Mouse (Mus musculus): ENCODE measurements around the gene Usf3. TPM values are rescaled to one million over a fixed set of nuclear protein-coding genes. Genes with fewer than 3 reads are reported as not detected.

The Usf3 gene
- total RNA-seq (2023) = 19.1 TPM

DNA sequence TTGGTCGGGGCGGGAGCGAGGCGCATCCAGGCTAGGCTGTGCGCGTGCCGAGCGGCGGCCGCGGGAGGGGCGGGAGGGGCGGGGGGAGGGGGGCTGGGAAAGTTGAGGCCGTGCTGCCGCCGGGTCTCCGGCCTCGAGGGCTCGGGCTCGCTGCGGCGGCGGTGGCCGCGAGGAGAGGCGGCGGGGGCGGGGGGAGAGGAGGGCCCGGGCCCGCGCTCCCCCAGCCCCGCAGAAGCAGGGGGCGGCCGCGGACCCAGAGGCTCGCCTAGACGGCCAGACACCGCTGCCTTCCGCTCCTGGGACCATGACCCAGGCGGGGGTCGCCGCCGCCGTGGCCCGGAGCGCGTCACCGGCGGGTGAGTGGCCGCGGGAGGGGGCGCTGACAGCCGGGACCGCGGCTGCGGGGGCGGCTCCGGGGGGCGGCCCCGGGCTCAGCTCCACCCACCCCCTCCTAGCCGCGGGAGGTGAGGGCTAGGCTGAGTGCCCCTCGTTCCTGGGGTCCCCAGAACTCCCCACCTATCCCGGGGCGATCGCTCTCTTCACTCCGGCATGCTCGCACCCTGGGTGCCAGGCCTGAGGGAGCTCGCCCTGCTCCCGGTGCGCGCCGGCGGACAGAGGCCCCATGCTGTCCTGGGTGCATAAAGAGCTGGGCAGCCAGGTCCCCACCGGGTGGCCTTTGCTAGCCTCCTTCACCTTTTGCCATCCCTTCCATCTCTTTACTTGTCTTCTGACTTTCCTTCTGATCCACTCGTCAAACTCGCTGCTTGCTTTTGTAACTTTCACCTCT is at the start of gene Usf3:
Gene Usf3 (plus strand): TSS at position 92 of the 787 bp plus-strand sequence.

DNA sequence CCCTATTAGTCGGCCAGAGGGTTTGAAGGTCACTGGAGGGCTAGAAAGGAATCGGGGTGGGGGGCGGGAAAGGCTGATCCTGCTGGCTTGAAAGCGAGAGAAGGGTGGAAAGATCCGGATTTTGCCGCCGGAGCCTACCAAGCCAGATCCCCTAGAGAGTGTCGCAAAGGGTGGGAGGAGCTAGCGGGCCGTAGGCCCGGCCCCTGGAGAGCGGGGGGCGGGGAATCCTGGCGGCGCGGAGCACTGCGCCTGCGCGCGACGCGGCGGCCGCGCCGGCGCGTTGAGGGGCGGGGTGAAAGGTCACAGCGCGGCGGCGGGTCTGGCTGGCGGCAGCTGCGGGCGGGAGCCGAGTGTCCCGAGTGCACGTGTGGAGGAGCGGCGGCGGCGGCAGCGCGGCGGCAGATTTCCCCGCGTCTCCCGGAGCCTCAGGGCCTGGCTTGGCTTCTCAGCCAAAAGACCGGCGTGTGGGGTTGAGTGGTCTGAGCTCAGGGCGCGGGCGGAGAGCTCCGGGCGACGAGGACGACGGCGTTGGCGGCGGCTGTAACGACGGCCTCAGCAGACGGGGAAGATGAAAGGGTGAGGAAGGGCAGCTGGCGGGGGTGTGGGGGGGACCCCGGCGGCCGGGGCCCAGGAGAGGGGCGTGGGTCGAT is 33.4 kb upstream of the Usf3 start, which contains the start of the genes Atp6v1a and Naa50:
Gene Atp6v1a (minus strand): TSS at position 170 of the 650 bp plus-strand sequence.
Gene Naa50 (plus strand): TSS at position 295 of the 650 bp plus-strand sequence.

Other genes with a start within 250 kb of the Usf3 start
- 54.7 TPM for gene Qtrt2, start 246.4 kb upstream of the Usf3 start, total RNA-seq (2023)
- 6.8 TPM for gene Zdhhc23, start 193.5 kb upstream of the Usf3 start, total RNA-seq (2023)
- gene Gramd1c, start 109.9 kb upstream of the Usf3 start, total RNA-seq (2023) = 2.6 TPM
- 31.9 TPM for gene Atp6v1a, start 33.5 kb upstream of the Usf3 start, total RNA-seq (2023)
- 32.4 TPM for gene Naa50, start 33.4 kb upstream of the Usf3 start, total RNA-seq (2023)
- gene Sidt1, start 159.9 kb downstream of the Usf3 start, total RNA-seq (2023) = 164 TPM
- gene Spice1, start 173.9 kb downstream of the Usf3 start, total RNA-seq (2023) = 54.1 TPM
- gene Cfap44, start 221.6 kb downstream of the Usf3 start, total RNA-seq (2023) = not detected